Mouse (Mus musculus) heart, postnatal 14 days (tissue): Measurements from ENCODE around the gene Gpr84. TPM values are rescaled to one million over a fixed set of nuclear protein-coding genes. Genes with fewer than 3 reads are reported as not detected.

Experiments used
- microRNA-seq, 2 experiments: library from miRNA; unstranded; fragments of <30 nt; microRNA quantifications; one replicate each; pipeline ENCODE4 v1.2.0; 2021 to 2022
- total RNA-seq, 2 experiments: library from RNA; stranded (reverse); gene quantifications; 2 replicates each; pipeline ENCODE4 v1.2.3; 2021

Gene Gpr84
- total RNA-seq, 2 experiments from 2014 or later, result not detected

Small RNA genes lying within 50 kb of the gene (microRNA-seq; reads per million reads assigned to microRNA genes)
- gene Mir148b, result 90.7 to 171 reads per million in 2 experiments
- gene Mir6963, result 0 to 0.81 reads per million in 2 experiments

Other genes with a start within 250 kb of the Gpr84 start
- gene Smug1, start 143.5 kb downstream of the Gpr84 start, total RNA-seq, result 10 to 100 TPM; 13.5 to 14.0 TPM
- 10 to 100 TPM; 54.6 to 65.4 TPM for gene Cbx5, start 70.8 kb downstream of the Gpr84 start, total RNA-seq
- gene Hnrnpa1, start 70.2 kb downstream of the Gpr84 start, total RNA-seq, result 100 to 1,000 TPM; 174 to 180 TPM
- gene Nfe2, start 52.2 kb downstream of the Gpr84 start, total RNA-seq, result under 1 TPM; 0.60 to 0.83 TPM
- 10 to 100 TPM; 58.9 to 63.6 TPM for gene Copz1, start 37.9 kb downstream of the Gpr84 start, total RNA-seq
- gene Zfp385a, start 29.5 kb upstream of the Gpr84 start, total RNA-seq, result 10 to 100 TPM; 16.6 to 18.4 TPM
- gene Itga5, start 56.2 kb upstream of the Gpr84 start, total RNA-seq, result 10 to 100 TPM; 61.1 to 70.4 TPM
- gene Gtsf1, start 119.9 kb upstream of the Gpr84 start, total RNA-seq, result under 1 TPM in 1 of 2 experiments, not detected in 1; 0.34 TPM
- gene Gtsf2, start 137.9 kb upstream of the Gpr84 start, total RNA-seq, result not detected
- 1 to 10 TPM; 4.4 to 6.7 TPM for gene Nckap1l, start 143.2 kb upstream of the Gpr84 start, total RNA-seq
- 1 to 10 TPM; 2.0 TPM for gene Pde1b, start 192.4 kb upstream of the Gpr84 start, total RNA-seq
- gene Ppp1r1a, start 227.4 kb upstream of the Gpr84 start, total RNA-seq, result 10 to 100 TPM in 1 of 2 experiments, 1 to 10 TPM in 1; 9.6 to 10.8 TPM